Mouse (Mus musculus) lung, embryonic 16.5 days (tissue): ENCODE results near the gene Tedc2. TPM values are rescaled to one million over a fixed set of nuclear protein-coding genes. Genes with fewer than 3 reads are reported as not detected.

Source experiments
- ATAC-seq: fragments of 200-750 bp; cut with Nextera tagmentation; 2 replicates; pipeline ENCODE4 v1.8.0; 2017; ENCODE audit warnings: low read depth, mild to moderate bottlenecking, moderate library complexity
- H3K27ac ChIP-seq: fragments of 300-500 bp; sonication (generic); 2 replicates; pipeline ENCODE4 v1.5.1; 2014; ENCODE audit warnings: mild to moderate bottlenecking, control low read depth, low read length
- H3K27me3 ChIP-seq: fragments of 300-500 bp; sonication (generic); 2 replicates; pipeline ENCODE4 v1.6.1; 2014; ENCODE audit warnings: low read depth, low read length, mixed read lengths; ENCODE audit not compliant: control insufficient read depth, insufficient read depth
- H3K36me3 ChIP-seq: fragments of 300-500 bp; sonication (generic); 2 replicates; pipeline ENCODE4 v1.6.1; 2014; ENCODE audit warnings: low read length; ENCODE audit not compliant: control insufficient read depth, insufficient read depth
- H3K4me1 ChIP-seq: fragments of 300-500 bp; sonication (generic); replicated peaks from 2 replicates; pipeline ENCODE4 v1.6.1; 2014; ENCODE audit warnings: low read length, mixed read lengths; ENCODE audit not compliant: control insufficient read depth, insufficient read depth
- H3K4me2 ChIP-seq: fragments of 300-500 bp; sonication (generic); 2 replicates; pipeline ENCODE4 v1.6.1; 2014; ENCODE audit warnings: low read depth, low read length, control low read depth
- H3K4me3 ChIP-seq: fragments of 300-500 bp; sonication (generic); 2 replicates; pipeline ENCODE4 v1.5.1; 2014; ENCODE audit warnings: mild to moderate bottlenecking, low read length, control low read depth
- H3K9ac ChIP-seq: fragments of 300-500 bp; sonication (generic); 2 replicates; pipeline ENCODE4 v1.6.1; 2014; ENCODE audit warnings: low read length, control low read depth
- H3K9me3 ChIP-seq: fragments of 300-500 bp; sonication (generic); 2 replicates; pipeline ENCODE4 v1.6.1; 2016; ENCODE audit warnings: low read length; ENCODE audit not compliant: control insufficient read depth
- WGBS: fragments of 180-500 bp; shearing (Covaris S2); extraction: QIAGEN DNeasy Blood & Tissue Kit; methylation state at CpG from one replicate; pipeline ENCODE4 v1.1.7; 2014; 5-methylcytosine and 5-hydroxymethylcytosine counted together
- polyA plus RNA-seq: library from polyadenylated mRNA; unstranded; fragments of >200 nt; fragmentation: Nextera tagmentation; extraction: Ambion mirVana; gene quantifications from 2 replicates; pipeline ENCODE4 v1.2.1, GENCODE M21; 2015

The Tedc2 gene
- polyA plus RNA-seq, 1 experiment from 2014 or later, result 11.3 TPM

GRCm38 (mm10) chr17:24248641-24249040 is 28.0 kb upstream of the Tedc2 start:
- H3K27me3 ChIP-seq, result no peaks in the 10 kb centered on the region
- no peak overlapping the region for H3K4me3 ChIP-seq
- peaks cover 6% of the 10 kb centered on the region for H3K9me3 ChIP-seq
- no peak for ATAC-seq
- H3K4me1 ChIP-seq, result peaks cover 10% of the 10 kb centered on the region
- H3K36me3 ChIP-seq, result peaks cover 44% of the 10 kb centered on the region
- H3K27ac ChIP-seq, result no peak overlapping the region
- H3K9ac ChIP-seq, result no peak overlapping the region
- no peak overlapping the region for H3K4me2 ChIP-seq
- 98% methylated on average over 2 of the region's 2 CpGs for WGBS

DNA sequence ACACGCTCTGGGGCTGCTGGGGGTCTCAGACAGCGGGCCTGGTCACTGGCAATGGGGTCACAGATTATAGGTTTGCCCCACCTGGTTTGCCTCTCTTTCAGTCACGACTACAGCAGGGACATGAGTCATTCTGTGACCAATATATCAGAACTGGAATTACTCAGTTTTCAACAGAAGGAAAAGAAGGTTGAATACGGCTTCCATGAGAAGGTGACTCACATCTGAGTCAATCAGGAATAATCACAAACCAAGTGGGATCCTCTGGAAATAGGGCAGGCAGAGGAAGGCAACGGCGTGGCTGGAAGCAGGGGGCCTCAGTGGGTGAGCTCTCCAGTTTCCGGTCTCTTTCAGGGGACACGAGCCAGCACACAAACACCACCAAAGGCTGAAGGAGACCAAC is 23.4 kb upstream of the Tedc2 start:
- H3K4me1 ChIP-seq, result no peaks in the 10 kb centered on the region
- no peak overlapping the region for H3K27ac ChIP-seq
- no peak overlapping the region for H3K4me3 ChIP-seq
- H3K9ac ChIP-seq, result no peak overlapping the region
- peaks cover 8% of the 10 kb centered on the region for H3K9me3 ChIP-seq
- WGBS, result 98% methylated on average over 8 of the region's 8 CpGs
- no peaks in the 10 kb centered on the region for H3K27me3 ChIP-seq
- H3K36me3 ChIP-seq, result peaks cover 82% of the 10 kb centered on the region
- no peak for ATAC-seq
- no peak overlapping the region for H3K4me2 ChIP-seq

DNA sequence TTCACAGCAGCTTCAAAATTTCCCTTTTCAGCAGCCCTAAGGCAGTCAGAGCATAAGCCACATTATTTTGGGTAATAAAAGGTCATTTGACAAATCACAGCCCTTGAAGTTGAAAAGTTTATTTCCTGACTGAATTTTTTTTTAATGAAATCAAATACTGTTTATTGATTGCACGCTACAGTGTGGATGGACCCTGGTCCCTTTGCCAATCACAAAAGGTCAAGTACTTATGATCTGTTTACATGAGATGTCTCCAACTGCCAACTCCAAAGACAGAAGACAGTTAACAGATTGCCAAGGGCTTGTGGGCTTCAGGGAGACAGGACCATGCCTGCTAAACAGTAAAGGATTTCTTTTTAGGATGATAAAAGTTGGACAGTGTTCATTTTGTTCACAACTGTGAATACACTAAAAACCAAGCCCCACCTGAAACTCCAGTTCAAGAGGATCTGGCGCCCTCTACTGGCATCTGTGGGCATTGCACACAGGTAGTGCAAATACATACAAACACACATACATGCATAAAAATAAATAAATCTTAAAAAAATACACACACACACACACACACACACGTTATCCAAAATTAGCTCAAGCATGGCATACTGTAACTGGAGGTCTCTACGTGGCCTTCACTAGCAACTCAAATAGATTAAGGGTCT is 22.8 kb upstream of the Tedc2 start:
- peaks cover 82% of the 10 kb centered on the region for H3K36me3 ChIP-seq
- ATAC-seq, result no peak
- WGBS, result 87% methylated on average over 4 of the region's 4 CpGs

GRCm38 (mm10) chr17:24236921-24237320 is 16.3 kb upstream of the Tedc2 start:
- no peak for ATAC-seq
- peaks cover 86% of the 10 kb centered on the region for H3K36me3 ChIP-seq

More for the DNA sequence above, 22.8 kb upstream of the Tedc2 start:
- no peaks in the 10 kb centered on the region for H3K27me3 ChIP-seq
- no peaks in the 10 kb centered on the region for H3K4me1 ChIP-seq
- peaks cover 8% of the 10 kb centered on the region for H3K9me3 ChIP-seq
- H3K4me2 ChIP-seq, result no peak overlapping the region
- H3K9ac ChIP-seq, result no peak overlapping the region
- no peak overlapping the region for H3K27ac ChIP-seq
- H3K4me3 ChIP-seq, result no peak overlapping the region

DNA sequence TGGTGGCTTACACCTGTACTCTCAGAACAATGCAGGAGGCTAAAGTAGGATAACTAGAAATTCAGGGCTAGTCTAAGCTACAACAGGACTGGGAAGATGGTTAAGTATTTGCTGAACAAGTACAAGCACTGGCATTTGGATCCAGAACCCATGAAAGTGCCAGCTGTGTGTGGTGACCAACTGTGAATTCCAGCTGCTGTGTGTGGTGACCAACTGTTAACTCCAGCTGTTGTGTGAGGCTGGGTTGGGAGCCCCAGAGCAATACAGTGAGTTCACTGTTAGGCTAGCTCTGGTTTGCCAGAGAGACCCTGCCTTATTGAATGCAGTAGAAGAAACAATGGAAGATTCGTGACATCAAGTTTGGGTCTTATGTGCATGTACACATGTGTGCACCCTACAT is 15.8 kb upstream of the Tedc2 start:
- H3K9me3 ChIP-seq, result no peaks in the 10 kb centered on the region
- H3K4me3 ChIP-seq, result no peak overlapping the region
- H3K9ac ChIP-seq, result no peak overlapping the region
- no peak overlapping the region for H3K27ac ChIP-seq
- WGBS, result 93% methylated on average over 1 of the region's 1 CpGs
- no peaks in the 10 kb centered on the region for H3K4me1 ChIP-seq
- ATAC-seq, result no peak
- H3K4me2 ChIP-seq, result no peak overlapping the region
- H3K36me3 ChIP-seq, result peaks cover 81% of the 10 kb centered on the region
- no peaks in the 10 kb centered on the region for H3K27me3 ChIP-seq

More at GRCm38 (mm10) chr17:24236921-24237320, 16.3 kb upstream of the Tedc2 start:
- Histone ChIP-seq H3K4me1 (no peaks in the 10 kb centered on the region), H3K27ac (no peak overlapping the region), H3K4me3 (no peak overlapping the region), H3K27me3 (no peaks in the 10 kb centered on the region), H3K9me3 (no peaks in the 10 kb centered on the region), H3K9ac (no peak overlapping the region), H3K4me2 (no peak overlapping the region)
- 87% methylated on average over 7 of the region's 7 CpGs for WGBS

DNA sequence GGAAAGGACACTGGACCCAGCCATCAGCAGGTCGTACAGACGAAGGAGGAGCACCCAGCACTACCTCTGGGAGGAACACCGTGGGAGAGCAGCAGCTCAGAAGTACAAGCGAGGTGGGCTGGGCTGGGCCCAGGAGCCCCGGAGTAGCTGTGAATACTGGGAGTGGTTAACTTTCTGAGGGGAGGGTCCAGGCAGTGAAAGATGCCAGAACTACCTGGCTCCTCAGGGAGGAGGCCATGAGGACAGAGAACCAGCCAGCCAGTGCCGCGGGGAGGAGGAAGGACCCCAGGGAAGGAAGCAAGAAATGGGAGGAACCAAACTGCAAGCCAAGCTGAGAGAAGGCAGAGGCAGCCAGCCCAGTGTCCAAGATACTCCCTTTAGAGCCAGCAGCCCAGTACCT is 7.3 kb upstream of the Tedc2 start:
- peaks cover 69% of the 10 kb centered on the region for H3K36me3 ChIP-seq
- 80% methylated on average over 7 of the region's 7 CpGs for WGBS
- H3K9ac ChIP-seq, result no peak overlapping the region
- no peaks in the 10 kb centered on the region for H3K4me1 ChIP-seq
- H3K4me3 ChIP-seq, result no peak overlapping the region
- H3K9me3 ChIP-seq, result no peaks in the 10 kb centered on the region
- ATAC-seq, result no peak
- no peak overlapping the region for H3K27ac ChIP-seq
- H3K4me2 ChIP-seq, result no peak overlapping the region
- H3K27me3 ChIP-seq, result no peaks in the 10 kb centered on the region

- Histone ChIP-seq H3K36me3 (peaks cover 67% of the 10 kb centered on the region), H3K9ac (no peak overlapping the region), H3K4me1 (no peaks in the 10 kb centered on the region), H3K27me3 (no peaks in the 10 kb centered on the region), H3K4me3 (no peak overlapping the region), H3K27ac (no peak overlapping the region), H3K4me2 (no peak overlapping the region), H3K9me3 (no peaks in the 10 kb centered on the region)
- no peak for ATAC-seq
- WGBS, result 88% methylated on average over 8 of the region's 8 CpGs
Observed at GRCm38 (mm10) chr17:24226721-24227120, 6.1 kb upstream of the Tedc2 start.

DNA sequence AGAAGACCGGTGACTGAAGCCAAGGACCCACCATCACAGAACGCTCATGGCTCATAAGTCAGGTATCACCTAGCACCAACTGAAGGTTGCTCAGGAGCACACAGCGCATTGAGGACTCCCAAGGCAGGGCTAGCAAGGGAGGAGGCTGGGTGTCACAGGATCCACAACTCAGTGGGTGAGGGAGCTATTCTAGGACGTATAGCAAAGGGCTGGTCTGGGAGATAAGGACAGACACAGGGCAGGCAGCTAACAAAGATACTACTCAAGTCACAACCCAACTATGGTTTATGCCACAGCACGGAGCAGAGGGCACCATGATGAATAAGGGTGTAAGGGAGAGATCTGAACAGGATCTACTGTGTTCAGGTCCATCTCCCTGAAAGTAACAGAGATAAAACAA is 5.2 kb upstream of the Tedc2 start:
- no peak for ATAC-seq
- Histone ChIP-seq H3K9me3 (no peaks in the 10 kb centered on the region), H3K4me1 (peaks cover 4% of the 10 kb centered on the region; the same call in 1 of the 2 replicates), H3K27me3 (no peaks in the 10 kb centered on the region), H3K4me2 (no peak overlapping the region), H3K9ac (no peak overlapping the region), H3K36me3 (peaks cover 64% of the 10 kb centered on the region), H3K4me3 (no peak overlapping the region), H3K27ac (no peak overlapping the region)
- WGBS, result 91% methylated on average over 5 of the region's 5 CpGs

DNA sequence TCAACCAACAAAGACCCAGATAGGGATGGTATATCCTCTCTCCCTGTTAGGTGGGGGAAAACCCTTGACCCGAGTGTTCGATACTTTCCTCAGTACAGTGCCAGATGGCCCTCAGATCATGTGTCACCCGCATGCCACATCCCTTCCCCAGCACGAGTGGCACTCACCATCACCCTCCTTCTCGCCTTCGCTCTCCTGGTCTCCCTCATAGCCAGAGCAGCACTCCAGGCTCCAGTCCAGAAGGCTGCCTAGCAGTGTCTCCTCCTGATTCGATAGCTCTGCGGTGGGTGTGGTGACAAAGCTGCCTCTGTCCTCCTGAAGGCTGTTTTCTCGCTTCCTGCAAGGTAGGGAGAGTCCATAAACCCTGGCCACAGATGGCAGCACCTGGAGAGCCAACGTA is 4.1 kb upstream of the Tedc2 start:
- H3K4me3 ChIP-seq, result no peak overlapping the region
- no peak overlapping the region for H3K27ac ChIP-seq
- H3K36me3 ChIP-seq, result peaks cover 56% of the 10 kb centered on the region
- no peak overlapping the region for H3K4me2 ChIP-seq
- peaks cover 9% of the 10 kb centered on the region for H3K4me1 ChIP-seq
- H3K9ac ChIP-seq, result no peak overlapping the region
- ATAC-seq, result no peak
- WGBS, result 81% methylated on average over 10 of the region's 10 CpGs
- H3K9me3 ChIP-seq, result no peaks in the 10 kb centered on the region
- no peaks in the 10 kb centered on the region for H3K27me3 ChIP-seq

DNA sequence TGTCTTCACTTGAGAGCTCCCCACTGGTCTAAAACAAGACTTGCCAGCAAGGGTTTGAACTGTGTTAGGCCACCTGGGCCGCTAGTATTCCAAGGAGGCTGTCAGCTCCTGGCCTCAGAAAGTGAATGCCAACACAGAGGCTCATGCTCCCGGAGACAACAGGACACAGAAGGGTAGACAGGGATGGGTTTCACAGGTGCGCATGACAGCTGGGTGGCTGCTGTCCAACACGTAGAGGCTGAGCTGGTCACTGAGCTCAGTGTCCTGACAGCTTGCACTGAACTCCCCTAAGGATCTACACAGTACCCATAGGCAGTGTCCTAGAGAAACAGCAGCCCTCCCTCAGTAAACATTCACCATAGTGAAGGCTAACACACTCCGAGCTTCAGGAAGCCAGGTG is 2.9 kb upstream of the Tedc2 start:
- ATAC-seq, result no peak
- H3K36me3 ChIP-seq, result peaks cover 50% of the 10 kb centered on the region
- H3K27ac ChIP-seq, result no peak overlapping the region
- no peak overlapping the region for H3K4me3 ChIP-seq
- H3K4me1 ChIP-seq, result peaks cover 14% of the 10 kb centered on the region
- no peaks in the 10 kb centered on the region for H3K9me3 ChIP-seq
- H3K4me2 ChIP-seq, result no peak overlapping the region
- 86% methylated on average over 5 of the region's 5 CpGs for WGBS
- no peak overlapping the region for H3K9ac ChIP-seq
- H3K27me3 ChIP-seq, result no peaks in the 10 kb centered on the region
